Mouse (Mus musculus) intestine, embryonic 15.5 days (tissue): ENCODE results near the gene Brk1. TPM values are rescaled to one million over a fixed set of nuclear protein-coding genes. Genes with fewer than 3 reads are reported as not detected.

Source experiments
- polyA plus RNA-seq: library from polyadenylated mRNA; unstranded; fragments of >200 nt; fragmentation: Nextera tagmentation; extraction: Ambion mirVana; gene quantifications from 2 replicates; pipeline ENCODE4 v1.2.1, GENCODE M21; 2015

The Brk1 gene
- polyA plus RNA-seq, 1 experiment from 2014 or later, result 201 TPM

Other genes starting within 250 kb of the Brk1 start
- 41.3 and 44.0 TPM in 2 replicates for gene Tada3, start 226.9 kb upstream of the Brk1 start, polyA plus RNA-seq
- 414 and 427 TPM in 2 replicates for gene Arpc4, start 226.7 kb upstream of the Brk1 start, polyA plus RNA-seq
- 3.7 and 4.1 TPM in 2 replicates for gene Ttll3, start 215.5 kb upstream of the Brk1 start, polyA plus RNA-seq
- 24.3 and 25.6 TPM in 2 replicates for gene Rpusd3, start 185.4 kb upstream of the Brk1 start, polyA plus RNA-seq
- gene Cidec, start 169.0 kb upstream of the Brk1 start, polyA plus RNA-seq, result 11.8 and 12.8 TPM in 2 replicates
- gene Jagn1, start 162.2 kb upstream of the Brk1 start, polyA plus RNA-seq, result 83.8 and 87.7 TPM in 2 replicates
- 7.8 and 8.4 TPM in 2 replicates for gene Il17re, start 146.3 kb upstream of the Brk1 start, polyA plus RNA-seq
- gene Il17rc, start 133.3 kb upstream of the Brk1 start, polyA plus RNA-seq, result 26.6 and 27.2 TPM in 2 replicates
- gene Creld1, start 121.5 kb upstream of the Brk1 start, polyA plus RNA-seq, result 21.9 and 22.7 TPM in 2 replicates
- 0.43 and 0.45 TPM in 2 replicates for gene Prrt3, start 102.8 kb upstream of the Brk1 start, polyA plus RNA-seq
- gene Emc3, start 73.1 kb upstream of the Brk1 start, polyA plus RNA-seq, result 84.2 and 88.3 TPM in 2 replicates
- 9.6 and 10.3 TPM in 2 replicates for gene Fancd2, start 73.1 kb upstream of the Brk1 start, polyA plus RNA-seq
- gene Fancd2os, start 4.1 kb upstream of the Brk1 start, polyA plus RNA-seq, result 0.13 TPM in 1 of 2 replicates, not detected in the other
- 33.3 and 37.5 TPM in 2 replicates for gene Vhl, start 19.2 kb downstream of the Brk1 start, polyA plus RNA-seq
- 11.0 and 13.9 TPM in 2 replicates for gene Irak2, start 33.7 kb downstream of the Brk1 start, polyA plus RNA-seq
- gene Tatdn2, start 92.3 kb downstream of the Brk1 start, polyA plus RNA-seq, result 0.97 and 1.2 TPM in 2 replicates
- gene Ghrl, start 115.1 kb downstream of the Brk1 start, polyA plus RNA-seq, result 103 and 125 TPM in 2 replicates
- 254 and 276 TPM in 2 replicates for gene Sec13, start 136.0 kb downstream of the Brk1 start, polyA plus RNA-seq